Mouse (Mus musculus): ENCODE measurements around the gene Rarres1.
A peak's percentile ranks its signal among the peaks of the same experiment; 100 is the strongest.

Gene Rarres1

DNA sequence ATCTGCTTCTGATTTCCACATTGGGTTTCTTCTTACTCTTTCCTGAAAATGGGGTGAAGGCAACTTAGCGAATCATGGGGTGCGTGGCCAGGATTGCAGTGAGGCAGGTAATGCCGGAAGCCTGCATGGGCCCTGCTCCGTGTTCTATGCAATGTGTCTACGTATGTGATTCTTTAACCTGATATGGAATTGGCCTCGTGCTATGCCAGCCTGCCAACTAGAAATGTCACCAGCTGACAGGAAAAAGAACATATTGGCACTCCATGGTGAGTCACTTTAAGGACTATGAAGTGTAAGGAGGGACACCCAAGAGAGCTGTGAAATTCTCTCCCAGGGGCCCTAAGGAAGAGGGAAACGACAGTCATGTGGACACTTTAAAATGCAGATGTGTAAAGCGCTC, 22.2 kb downstream of the Rarres1 start:
- no peak for DNase-seq (ENCODE audit: low spot score in 2 of 2)

DNA sequence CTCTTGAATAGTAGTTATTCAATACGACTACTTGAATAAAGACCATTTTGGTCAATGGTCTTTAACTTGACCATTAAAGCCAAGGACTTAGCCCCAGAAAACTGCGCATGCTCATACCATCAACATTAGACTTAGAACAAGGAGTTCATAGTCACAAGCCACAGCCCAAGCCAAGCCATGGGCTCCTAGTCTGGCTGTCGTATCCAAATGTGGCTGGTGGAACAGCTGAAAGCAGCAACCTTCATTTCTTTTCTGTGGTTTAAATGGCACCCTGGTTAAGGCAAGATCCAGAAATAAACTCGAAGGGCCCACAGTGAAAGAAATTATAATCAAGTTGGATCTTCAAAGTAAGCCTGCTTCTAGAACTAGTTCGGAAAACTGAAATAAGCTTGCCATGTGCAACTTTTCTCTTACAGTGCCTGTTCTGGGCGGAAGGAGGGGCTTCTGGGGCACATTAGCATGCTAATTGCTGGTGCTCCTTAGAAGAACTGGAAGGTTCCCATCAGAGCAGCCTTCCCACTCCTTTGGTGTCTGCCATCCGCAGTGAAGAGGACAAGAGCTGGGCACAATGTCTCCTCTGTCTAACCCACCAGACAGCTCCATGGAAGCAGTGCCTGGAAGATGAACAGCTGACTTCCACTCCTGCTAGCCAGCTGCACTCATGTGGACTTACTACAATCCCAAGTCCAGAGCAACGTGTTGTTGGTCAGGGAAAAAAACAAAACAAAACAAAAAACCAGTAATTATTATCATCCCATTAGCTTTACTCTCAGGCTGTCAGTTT, 23.0 kb downstream of the Rarres1 start:
- no peak for DNase-seq (ENCODE audit: low spot score in 2 of 2)

DNA sequence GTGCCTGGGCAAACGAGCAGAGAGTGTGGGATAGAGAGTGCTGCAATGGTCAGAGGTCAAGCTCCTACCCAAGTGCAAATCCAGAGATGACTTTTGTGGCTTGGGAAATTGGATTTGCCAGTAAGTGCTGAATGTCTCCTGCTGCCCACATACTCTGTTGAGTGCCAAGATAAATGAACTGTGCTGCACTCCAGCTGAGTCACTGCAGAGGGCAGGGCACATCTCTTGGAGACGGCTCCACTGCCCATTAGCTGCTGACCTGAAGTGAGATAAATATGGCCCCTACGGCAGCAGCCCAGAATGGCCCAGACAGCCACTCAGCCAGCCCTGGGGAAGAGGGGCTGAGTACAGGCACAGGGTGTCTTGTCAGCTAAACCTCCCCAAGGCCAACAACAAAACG, 25.2 kb downstream of the Rarres1 start:
- DNase-seq (ENCODE audit: low spot score in 2 of 2), result no peak

DNA sequence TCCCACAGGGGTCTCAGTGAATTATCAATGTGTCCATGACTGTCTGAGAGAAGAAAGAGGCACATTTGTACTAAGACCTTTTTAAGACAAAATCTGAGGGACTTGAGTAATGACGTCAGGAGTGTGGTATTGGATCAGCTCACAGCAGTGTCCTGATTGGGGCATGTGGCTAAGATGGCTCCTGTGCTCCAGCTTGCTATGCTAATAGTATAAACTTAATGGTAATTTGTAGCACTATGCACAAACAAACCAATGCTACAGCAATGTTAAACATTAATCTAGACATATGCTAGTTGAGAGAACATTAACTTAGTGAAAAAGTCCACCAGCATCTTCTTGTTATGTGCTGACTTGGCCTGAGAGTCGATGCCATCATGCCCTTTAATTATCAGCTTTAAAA, 30.1 kb downstream of the Rarres1 start:
- no peak for DNase-seq (ENCODE audit: low spot score in 2 of 2)

DNA sequence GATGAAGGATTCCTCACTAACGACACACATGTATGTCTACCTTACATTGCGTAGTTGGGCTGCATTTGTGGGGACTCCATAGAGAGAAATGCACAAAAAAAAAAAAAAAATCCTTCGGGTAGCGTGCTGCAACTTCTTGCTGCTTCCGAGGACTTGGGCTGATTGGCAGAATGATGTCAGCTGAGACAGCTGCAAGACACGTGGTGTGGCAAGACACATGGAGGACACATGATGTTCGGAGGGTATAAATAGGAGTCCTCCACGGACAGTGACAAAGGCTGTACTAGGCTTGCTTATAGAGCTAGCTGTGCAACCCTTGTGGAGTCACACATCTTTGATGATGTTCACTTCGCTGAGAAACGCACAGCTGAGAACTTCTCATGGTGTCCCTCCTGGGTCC, 32.9 kb downstream of the Rarres1 start:
- DNase-seq (ENCODE audit: low spot score in 2 of 2), result no peak

GRCm38 (mm10) chr3:67479806-67480205, 35.5 kb downstream of the Rarres1 start:
- DNase-seq (ENCODE audit: low spot score in 2 of 2), result no peak

DNA sequence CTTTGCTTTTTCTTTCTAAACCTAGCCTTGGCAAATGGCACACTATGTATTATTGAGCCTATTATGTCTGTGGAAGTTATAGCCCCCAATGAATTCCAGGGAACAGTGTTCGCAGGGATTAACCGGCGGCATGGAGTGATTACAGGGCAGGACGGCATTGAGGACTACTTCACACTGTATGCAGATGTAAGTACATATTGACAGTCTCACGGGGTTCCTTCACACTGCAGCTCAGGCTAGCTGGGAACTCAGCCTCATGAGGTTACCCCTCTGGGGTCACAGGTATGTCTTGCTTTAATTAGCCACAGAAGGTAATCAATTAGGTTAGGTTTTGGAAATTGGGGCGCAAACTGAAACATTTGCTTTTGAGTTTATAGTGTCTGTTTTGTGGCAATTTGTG, 41.9 kb downstream of the Rarres1 start:
- no peak for DNase-seq (ENCODE audit: low spot score in 2 of 2)

DNA sequence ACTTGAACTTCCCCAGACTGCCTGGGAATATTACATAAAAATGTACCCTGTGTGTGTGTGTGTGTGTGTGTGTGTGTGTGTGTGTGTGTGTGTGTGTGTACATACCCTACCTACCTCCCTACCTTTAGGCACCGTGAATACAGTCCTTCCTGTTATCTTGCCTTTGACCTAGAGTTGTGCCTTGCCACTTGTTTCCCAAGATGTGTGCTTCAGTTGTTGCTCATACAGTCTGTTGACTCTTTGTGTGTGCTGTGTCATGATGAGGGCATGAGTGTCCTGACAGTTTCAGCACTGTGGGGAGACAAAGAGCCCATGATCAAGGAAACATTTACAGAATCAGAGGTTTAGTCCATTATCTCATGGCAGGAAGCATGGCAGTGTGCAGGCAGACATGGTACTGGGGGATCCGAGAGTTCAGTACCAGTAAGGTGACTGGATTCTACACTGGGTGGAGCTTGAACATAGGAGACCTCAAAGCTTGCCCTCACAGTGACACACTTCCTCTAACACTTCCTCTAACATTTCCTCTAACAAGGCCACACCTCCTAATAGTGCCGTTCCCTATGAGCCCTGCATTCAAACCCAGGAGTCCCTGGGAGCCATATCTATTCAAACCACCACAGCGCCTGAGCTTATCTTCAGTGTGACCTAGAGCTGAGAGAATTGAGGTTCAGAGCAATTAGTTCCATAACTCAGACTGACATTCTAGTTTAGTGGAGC, 43.8 kb downstream of the Rarres1 start:
- no peak for DNase-seq (ENCODE audit: low spot score in 2 of 2)

DNA sequence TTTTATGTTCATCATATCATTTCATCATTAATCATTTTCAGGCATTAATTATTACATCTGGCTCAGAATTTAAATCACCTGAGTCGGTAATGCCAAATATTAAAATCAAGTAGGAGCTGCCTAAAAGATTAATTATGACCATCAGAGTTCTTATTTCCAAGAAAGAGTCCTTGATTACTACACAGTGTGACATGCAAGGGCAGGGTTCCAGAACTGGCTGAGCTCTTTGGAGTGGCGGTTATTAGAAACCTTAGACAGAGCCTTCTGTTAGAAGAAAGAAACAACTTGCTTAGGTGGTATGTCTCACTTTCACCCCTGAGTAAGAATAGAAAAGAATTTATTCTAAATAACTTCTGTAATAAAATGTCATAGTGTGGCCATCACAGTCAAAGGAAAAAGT, 48.0 kb downstream of the Rarres1 start:
- no peak for DNase-seq (ENCODE audit: low spot score in 2 of 2)

DNA sequence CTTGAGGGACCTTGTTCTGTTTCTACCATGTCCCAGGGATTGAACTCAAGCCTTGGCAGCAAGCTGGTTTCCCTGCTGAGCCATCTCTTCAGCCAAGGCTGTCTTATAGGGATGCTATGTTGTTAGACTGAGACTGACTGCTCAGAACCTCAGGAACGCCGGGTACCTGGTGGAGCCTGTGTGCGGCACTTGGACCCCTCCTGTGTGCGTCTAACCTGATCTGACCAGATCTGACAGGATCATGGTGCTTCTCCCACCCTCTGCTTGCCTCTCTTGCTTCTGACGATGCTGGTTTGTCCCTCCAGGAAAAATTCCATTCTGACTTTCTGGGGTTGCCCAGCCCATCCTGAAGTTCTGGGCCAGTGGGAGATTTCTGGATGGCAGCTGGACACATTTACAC, 48.7 kb downstream of the Rarres1 start:
- DNase-seq (ENCODE audit: low spot score in 2 of 2), result no peak

- DNase-seq (ENCODE audit: low spot score in 2 of 2), result peak in 1 of 2 experiments; percentile 5
Measured at GRCm38 (mm10) chr3:67463450-67464372, 51.6 kb downstream of the Rarres1 start, which contains the start of gene Lxn. Lxn (minus strand) TSS chr3:67463926.

GRCm38 (mm10) chr3:67463001-67463400, 52.3 kb downstream of the Rarres1 start:
- no peak for DNase-seq (ENCODE audit: low spot score in 2 of 2)

DNA sequence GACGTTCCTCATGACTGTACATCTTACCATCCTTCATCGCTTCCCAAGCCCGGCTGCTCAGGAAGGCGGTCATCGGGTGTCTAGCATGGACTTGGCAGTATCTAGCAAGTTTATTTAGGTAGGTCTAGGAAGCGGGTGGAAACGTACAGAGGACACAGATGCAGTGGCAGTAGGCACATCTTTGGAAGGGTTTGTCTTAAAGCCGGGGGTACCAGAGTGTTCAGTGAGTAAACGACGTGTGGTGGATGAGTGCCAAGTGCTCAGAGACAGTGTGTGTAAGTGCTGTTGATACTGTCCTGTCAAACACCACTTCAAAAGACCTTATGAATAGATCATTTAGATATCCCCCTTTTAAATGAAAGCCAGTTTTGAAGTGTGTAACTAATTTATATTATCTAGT, 52.7 kb downstream of the Rarres1 start:
- no peak for DNase-seq (ENCODE audit: low spot score in 2 of 2)

DNA sequence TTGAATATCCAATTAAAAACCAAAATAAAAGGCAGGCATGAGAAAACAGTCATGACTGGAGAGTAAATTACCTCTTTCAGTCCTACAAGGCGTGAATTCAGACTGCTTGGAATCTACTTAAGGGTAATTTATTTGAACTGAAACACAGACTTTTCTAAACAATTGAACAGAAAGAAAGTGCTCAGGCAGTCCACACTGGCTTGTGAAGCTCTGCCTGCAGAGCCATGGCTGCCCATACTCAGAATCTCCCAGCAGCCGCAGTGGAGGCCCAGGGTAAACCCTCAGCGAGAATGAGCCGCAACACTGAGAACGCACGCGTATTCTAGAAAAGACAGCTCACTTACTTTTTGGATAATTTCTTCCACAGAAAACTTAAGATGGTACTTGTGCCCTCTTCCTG, 53.3 kb downstream of the Rarres1 start:
- no peak for DNase-seq (ENCODE audit: low spot score in 2 of 2)

DNA sequence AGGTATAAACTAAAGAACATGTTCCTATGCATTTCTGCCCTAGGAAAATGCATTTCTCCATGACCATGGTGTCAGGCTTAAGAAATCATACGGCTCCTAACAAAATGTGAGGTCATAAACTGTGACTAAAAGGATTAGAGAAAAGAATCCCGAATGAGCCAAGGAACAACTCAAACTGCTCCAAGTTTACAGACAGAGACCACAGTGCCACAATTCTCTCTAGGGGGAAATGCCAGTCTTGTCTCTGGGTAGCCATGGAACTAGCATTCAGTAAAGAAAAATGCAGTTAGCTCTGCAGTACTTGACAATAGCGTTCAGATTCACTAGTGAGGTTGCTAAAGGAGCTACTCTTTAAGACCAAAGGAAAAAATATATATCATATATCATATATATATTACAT, 55.4 kb downstream of the Rarres1 start:
- no peak for DNase-seq (ENCODE audit: low spot score in 2 of 2)

DNA sequence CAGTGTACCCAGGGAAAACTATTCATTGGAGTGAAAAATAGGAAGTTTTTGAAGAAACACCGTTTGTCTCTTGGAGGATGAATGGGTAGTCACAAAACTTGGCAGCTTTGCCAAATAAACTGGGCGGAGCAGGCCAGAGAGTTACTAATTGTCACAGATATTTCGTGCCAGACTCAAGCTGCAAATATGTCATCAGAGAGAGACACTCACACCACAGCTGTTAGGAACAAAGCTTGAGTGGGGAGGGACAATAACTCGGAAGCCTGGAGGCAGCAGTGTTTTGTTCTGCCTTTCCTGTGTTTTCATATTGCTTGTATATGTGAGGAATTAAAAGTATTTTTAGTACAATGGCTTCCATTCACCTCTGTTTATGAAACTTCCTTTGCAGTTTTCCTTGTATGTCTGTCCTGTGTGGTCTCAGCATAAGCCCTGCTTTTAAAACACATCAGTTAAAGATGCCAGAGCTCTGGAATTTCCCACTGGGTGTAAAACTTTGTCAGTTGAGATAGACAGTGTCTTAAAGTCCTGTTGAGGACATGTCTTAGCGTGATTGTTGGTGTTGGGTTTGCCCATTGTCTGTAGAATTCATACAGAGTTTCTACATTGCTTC, 64.6 kb downstream of the Rarres1 start:
- DNase-seq (ENCODE audit: low spot score in 2 of 2), result no peak

GRCm38 (mm10) chr3:67449660-67450059, 65.7 kb downstream of the Rarres1 start:
- DNase-seq (ENCODE audit: low spot score in 2 of 2), result no peak

- DNase-seq (ENCODE audit: low spot score in 2 of 2), result no peak
Measured at GRCm38 (mm10) chr3:67447143-67447542, 68.2 kb downstream of the Rarres1 start.

GRCm38 (mm10) chr3:67434011-67434410, 81.3 kb downstream of the Rarres1 start:
- DNase-seq (ENCODE audit: low spot score in 2 of 2), result no peak

DNA sequence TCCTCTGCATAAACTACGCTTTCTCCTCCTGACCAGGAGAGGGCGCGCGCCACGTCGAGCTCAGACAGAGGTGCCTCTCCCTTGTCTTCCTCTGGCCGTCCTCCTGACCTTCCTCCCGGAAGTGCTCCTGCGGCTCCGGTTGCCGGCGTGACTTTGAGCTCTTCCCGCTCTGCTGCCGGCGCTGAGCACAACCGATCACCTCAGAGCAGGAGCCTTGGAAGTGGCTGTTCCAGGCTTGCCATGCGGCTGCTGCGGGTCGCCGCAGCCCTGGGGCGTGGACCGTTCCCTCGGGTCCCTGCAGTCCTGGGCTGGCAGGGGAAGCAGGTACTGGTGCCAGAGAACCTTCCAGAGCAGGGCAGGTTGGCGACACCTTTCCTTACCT, 85.3 kb downstream of the Rarres1 start, which contains the start of gene Gfm1:
TSS of gene Gfm1 (plus strand) at position 98 of the 382 bp plus-strand sequence.
- peak; percentile 67 to 80 for DNase-seq (ENCODE audit: low spot score in 2 of 2)

GRCm38 (mm10) chr3:67429338-67429998, 85.9 kb downstream of the Rarres1 start:
- no peak for DNase-seq (ENCODE audit: low spot score in 2 of 2)

Measured in spleen, postnatal 14 days (tissue).